Mouse (Mus musculus): ENCODE results near the gene Oxnad1. TPM values are rescaled to one million over a fixed set of nuclear protein-coding genes. Genes with fewer than 3 reads are reported as not detected.

The Oxnad1 gene
- polyA plus RNA-seq (2015; fragmentation: Nextera tagmentation; extraction: Ambion mirVana), result 17.2 and 19.2 TPM in 2 replicates

- peak; percentile 90 for DNase-seq (ENCODE audit: low spot score)
Measured at GRCm38 (mm10) chr14:32084761-32085485, at the start of gene Oxnad1. TSS of gene Oxnad1 (plus strand) at chr14:32085374.

DNA sequence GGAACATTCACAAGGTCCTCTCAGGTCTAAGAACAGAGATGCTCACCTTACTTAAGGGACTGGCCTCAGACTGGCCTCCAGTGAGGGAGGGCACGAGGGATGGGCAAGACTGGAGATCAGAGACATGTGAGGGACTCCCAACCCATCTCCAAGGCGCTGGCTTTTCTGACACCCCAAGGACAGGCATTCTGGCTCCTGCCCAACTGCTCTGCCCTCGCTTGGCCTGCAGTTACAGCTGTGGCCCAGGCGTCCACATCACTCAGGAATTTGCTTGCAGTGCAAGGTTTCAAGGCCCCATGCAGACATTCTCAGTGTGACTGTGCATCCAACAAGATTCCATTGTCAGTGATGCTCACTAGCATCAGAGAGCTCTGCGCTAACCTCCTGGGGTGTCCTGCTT, 48.7 kb upstream of the Oxnad1 start:
- no peak for DNase-seq (ENCODE audit: low spot score)

DNA sequence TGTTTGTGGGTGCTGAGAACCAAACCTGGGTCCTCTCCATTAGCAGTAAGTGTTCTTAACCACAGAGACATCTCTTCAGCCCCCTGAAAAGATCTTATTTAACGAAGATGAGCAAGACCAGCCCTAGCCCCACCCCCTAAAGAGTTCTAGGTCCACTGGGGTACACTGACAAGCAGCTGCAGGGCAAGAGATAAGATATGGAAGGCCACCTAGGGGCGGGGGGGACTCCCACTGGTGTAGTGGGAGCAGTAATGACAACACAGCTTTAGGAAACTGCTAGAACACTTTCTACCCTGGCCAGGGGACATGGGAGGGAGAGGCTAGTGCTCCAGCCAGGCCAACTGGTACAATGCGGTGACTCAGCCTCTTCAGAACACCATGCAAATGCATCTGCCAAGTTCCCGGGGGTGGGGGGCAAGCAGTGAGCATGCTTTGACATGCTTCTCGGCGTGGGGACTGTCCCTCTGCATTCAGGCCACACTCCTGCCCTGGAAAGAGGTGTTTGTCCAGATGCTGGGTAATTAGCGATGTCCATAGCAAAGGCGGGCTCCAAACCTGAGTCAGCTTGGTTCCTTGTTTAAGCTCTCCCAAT, 47.4 kb upstream of the Oxnad1 start:
- no peak for DNase-seq (ENCODE audit: low spot score)

DNA sequence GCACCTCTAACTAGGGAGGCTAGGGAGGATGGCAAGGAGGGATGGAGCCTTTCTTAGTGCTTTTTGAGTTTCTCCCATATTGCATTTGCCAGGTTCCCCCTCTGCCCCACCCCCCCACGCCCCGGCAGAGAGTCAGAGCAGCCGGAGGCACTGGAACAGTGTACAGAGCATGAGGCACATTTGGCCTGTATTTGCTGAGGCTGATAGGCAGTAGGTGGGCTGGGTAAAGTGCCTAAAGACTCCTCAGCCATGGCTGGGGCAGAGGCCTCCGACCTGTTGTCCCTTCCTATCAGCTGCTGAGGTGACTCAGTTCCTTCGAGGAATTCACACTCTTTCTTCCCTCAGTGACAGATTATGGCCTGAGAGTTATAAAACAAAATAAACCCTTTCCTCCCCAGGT, 43.1 kb upstream of the Oxnad1 start:
- DNase-seq (ENCODE audit: low spot score), result no peak

GRCm38 (mm10) chr14:32046357-32046756, 38.8 kb upstream of the Oxnad1 start:
- DNase-seq (ENCODE audit: low spot score), result no peak

GRCm38 (mm10) chr14:32050171-32050570, 35.0 kb upstream of the Oxnad1 start:
- no peak for DNase-seq (ENCODE audit: low spot score)

DNA sequence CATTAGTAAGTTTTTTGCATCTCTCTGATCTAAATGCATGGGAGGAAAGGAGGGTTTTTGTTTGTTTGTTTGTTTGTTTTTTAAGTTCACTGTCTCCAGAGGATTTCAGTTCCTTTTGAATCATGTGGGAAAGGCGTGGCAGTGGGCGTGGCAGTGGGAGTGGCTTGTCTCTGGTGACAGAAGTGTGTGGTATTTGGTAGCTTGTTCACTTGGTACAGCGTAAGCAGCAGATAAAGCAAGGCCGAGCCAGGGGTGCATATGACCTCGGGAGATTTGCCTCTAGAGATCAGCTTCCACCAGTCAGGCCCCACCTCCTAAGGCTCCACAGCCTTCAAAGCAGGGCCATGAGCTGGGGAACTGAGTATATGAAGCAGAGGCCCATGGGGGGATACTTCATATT, 31.3 kb upstream of the Oxnad1 start:
- no peak for DNase-seq (ENCODE audit: low spot score)

GRCm38 (mm10) chr14:32054788-32055187, 30.4 kb upstream of the Oxnad1 start:
- no peak for DNase-seq (ENCODE audit: low spot score)

- no peak for DNase-seq (ENCODE audit: low spot score)
Measured at GRCm38 (mm10) chr14:32055781-32056180, 29.4 kb upstream of the Oxnad1 start.

GRCm38 (mm10) chr14:32056675-32057074, 28.5 kb upstream of the Oxnad1 start:
- DNase-seq (ENCODE audit: low spot score), result peak; percentile 16

DNA sequence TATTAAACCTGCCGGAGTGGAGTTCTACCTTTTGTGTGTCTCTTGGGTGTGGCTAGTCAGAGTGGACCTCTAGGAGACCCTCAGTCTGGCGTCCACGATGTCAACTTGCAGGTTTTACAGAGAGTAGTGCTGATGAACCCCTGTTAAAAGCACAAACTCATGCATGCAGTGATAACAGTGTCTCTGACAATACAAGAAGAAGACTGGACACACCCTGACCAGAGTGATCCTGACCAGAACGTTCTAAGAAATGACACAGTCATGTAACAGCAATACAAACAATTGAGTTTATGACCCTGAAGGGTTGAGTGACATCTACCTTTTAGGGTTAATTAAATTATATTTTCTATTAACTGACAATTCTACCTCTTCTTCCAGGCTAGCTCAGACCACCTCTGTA, 27.5 kb upstream of the Oxnad1 start:
- no peak for DNase-seq (ENCODE audit: low spot score)

GRCm38 (mm10) chr14:32061398-32061797, 23.8 kb upstream of the Oxnad1 start:
- no peak for DNase-seq (ENCODE audit: low spot score)

- no peak for DNase-seq (ENCODE audit: low spot score)
Measured at GRCm38 (mm10) chr14:32072807-32073206, 12.4 kb upstream of the Oxnad1 start.

GRCm38 (mm10) chr14:32073211-32073685, 11.9 kb upstream of the Oxnad1 start:
- no peak for DNase-seq (ENCODE audit: low spot score)

GRCm38 (mm10) chr14:32073901-32074300, 11.3 kb upstream of the Oxnad1 start:
- DNase-seq (ENCODE audit: low spot score), result no peak

- peak; percentile 39 for DNase-seq (ENCODE audit: low spot score)
Measured at GRCm38 (mm10) chr14:32076896-32077575, 8.1 kb upstream of the Oxnad1 start.

DNA sequence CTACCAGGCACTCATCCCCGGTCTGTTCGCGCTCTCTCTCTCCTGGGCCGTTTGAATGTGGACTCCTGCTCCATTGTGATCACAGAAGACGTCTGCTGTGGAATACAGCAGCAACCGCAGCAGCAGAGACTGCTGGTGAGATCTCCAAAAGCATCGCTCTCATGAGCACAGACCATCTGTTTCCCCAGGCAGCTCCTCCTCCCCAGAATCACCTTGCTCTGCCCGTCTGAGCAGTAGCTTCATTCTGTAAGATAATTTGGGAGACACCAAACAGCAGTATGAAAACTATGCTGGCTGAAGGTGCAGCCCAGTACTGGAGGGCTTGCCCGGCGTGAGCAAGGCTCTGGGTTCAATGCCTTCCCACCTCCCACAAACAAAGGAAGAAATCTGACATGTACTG, 4.1 kb upstream of the Oxnad1 start:
- no peak for DNase-seq (ENCODE audit: low spot score)

DNA sequence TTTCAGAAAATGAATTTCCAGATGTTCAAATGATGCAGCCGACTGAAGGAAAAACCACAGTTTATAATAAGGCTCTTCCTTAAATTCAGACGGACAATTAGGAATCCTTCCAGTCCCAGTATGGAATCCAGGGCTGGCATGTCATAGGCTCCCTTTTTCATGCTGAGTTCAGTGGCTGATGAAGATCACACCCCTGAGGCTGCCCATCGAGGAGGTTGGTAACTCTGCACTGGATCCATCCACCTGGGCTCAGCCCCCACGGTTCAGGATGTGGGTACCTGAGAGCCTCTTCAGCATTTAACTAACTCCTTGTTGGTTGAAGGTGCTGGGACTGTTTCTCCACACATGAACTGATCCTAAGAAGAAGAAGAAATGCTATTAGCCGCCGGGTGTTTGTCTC, 2.3 kb upstream of the Oxnad1 start:
- DNase-seq (ENCODE audit: low spot score), result no peak

DNA sequence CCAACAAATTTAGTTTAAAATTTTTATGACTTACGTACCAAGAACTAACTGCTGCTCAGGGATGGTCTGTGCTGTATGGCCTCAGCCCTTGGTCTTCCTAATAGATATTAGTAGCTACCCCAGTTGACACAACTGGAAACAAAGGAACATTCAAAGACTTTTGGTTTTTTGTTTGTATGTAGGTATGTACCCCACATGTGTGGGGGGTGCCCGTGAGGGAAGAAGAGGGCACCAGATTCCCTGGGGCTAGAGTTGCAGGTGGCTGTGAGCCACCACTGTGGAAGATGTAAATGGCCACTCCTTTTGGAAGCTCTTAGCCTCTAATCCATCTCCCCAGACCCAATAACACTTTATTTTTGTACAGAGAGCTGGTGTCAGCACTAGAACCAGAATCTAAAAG, 1.7 kb upstream of the Oxnad1 start:
- no peak for DNase-seq (ENCODE audit: low spot score)

DNA sequence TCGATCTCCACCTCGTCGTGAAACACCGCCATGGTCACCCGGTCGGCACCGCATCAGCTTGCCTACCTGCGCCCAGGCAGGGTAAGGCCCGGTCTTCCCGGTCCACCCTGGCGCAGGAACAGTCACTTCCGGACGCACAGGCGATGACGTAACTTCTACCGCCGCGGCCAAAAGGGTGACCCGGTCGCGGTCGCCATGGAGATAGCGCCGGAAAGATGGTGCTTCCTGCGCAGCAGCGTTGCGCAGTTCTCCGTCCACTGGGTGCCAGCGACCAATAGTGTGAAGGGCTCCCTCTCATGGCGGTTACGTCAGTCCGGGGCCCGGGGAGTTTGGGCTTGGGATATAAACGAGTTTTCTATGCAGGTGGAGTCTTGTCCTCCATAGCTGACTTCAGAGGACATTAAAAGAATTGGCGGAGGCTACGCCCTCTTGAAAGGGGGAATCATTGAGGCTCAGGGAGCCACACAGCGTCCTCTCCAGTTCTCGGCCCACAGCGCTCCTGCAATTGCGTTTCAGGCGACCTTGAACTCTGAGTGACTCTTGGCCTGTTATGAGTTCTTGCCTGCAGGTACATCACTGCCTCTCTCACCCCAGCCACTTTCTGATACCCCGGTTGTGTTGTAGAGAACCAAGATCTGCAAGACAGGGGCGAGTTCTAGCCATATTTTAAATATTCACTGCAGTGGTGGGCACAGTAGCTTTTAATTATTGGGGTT, 470 bp downstream of the Oxnad1 start, which contains the start of gene Dph3:
Dph3 (minus strand) TSS at position 244 of the 716 bp plus-strand sequence.
- DNase-seq (ENCODE audit: low spot score), result peak; percentile 93

- peak; percentile 23 for DNase-seq (ENCODE audit: low spot score)
Measured at GRCm38 (mm10) chr14:32086226-32086625, 1.1 kb downstream of the Oxnad1 start.

Measured in thymus, postnatal 0 days (tissue).